Mouse (Mus musculus): ENCODE measurements around the gene Gm3045.

Gene Gm3045

GRCm38 (mm10) chr13:56426365-56426764, at the start of gene Gm3045:
TSS of gene Gm3045 (plus strand) at chr13:56426594.
- no peak for DNase-seq (ENCODE audit: low spot score)

- no peak for DNase-seq (ENCODE audit: low spot score)
Measured at GRCm38 (mm10) chr13:56380855-56381685, 45.3 kb upstream of the Gm3045 start.

DNA sequence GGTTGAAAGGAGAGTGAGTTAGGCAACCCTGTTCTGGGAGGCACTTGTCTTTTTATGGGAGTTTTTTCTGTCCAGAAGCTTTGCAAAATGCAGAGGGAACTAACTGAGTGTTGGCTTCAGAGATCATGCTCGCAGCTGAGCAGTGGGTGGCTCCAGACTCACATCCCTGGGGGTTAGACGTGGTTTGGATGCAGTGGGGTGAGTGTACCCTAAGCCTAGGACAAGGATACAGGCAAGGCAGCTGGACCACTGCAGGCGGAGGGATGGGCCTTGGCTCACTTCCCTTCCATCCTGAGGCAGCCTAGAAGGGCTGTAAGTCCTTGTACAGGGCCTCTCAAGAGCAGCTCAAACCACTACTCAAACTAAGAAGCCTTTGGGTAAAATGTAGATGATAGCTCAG, 43.0 kb upstream of the Gm3045 start:
- DNase-seq (ENCODE audit: low spot score), result no peak

- no peak for DNase-seq (ENCODE audit: low spot score)
Measured at GRCm38 (mm10) chr13:56386411-56386810, 40.0 kb upstream of the Gm3045 start.

DNA sequence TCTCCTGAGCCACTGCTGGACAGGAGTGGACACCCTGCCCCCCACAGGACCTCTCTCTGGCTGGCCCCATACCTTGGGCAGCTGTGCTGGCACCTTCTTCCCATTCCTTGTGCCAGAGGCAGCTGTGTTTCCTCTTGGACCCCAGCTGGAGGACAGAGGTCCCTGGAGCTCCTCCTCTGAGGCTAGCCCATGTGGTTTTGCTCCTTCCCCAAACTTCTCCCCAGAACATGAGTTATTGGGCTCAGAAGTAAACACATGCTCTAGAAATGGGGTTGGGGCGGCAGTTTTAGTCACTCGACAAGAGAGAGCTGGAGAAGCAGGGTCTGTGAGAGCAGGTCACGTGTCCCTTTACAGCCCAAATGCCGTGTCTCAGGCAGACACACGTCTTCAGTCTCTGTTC, 39.0 kb upstream of the Gm3045 start:
- DNase-seq (ENCODE audit: low spot score), result no peak

DNA sequence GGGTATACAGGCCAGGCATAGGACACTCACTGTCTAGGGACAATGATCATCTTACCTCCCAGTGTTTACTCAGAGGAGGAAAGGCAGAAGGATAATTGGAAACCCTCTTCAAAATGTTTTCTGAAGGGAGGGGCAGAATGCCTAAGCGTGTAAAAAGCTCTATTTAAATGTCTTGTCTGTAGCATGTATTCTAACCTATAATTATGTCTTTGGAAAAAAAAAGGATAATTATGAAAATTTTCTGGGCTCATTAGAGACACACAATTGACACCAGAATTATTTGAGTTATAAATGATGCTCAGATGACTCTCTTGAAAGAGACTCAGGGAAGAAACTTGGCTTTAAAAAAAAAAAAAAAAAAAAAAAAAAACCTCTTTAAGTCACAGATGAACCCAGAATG, 38.4 kb upstream of the Gm3045 start:
- DNase-seq (ENCODE audit: low spot score), result no peak

DNA sequence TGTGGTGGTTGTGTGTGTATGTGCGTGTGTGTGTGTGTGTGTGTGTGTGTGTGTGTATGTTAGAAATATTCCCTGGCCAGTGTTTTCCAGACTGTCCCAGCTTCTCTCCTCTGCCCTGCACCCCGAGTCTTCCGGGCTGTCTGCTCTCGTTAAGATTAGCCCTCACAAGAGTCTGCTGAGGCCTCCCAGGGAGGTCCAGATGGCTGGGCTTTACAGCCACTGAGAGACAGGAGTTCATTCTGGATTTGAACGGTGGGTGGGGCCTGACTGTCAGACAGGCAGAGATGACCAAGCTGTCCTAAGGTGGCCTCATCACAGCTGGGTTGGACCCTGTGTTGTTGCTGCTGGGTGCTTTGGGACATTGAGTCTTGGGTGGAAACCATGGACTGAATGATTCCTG, 28.8 kb upstream of the Gm3045 start:
- no peak for DNase-seq (ENCODE audit: low spot score)

DNA sequence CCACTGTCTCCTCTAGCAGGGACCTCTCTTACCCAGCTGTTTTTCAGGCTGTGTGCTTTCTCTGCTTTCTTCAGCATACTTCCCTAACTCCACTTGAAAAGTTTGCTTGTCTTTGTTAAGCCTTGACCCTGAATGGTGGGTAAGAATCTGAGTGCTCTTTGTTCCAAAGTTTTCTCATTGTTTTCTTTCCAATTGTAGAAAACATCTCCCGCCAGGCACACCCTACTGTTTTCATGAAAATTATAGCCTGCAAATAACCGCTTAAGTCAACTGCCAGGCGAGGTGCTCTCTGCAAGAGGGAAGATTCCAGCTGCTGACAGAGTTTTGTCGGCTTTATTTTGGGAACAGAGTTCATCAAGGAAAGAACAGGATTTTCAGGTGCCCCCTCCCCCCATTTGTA, 25.2 kb upstream of the Gm3045 start:
- DNase-seq (ENCODE audit: low spot score), result no peak

DNA sequence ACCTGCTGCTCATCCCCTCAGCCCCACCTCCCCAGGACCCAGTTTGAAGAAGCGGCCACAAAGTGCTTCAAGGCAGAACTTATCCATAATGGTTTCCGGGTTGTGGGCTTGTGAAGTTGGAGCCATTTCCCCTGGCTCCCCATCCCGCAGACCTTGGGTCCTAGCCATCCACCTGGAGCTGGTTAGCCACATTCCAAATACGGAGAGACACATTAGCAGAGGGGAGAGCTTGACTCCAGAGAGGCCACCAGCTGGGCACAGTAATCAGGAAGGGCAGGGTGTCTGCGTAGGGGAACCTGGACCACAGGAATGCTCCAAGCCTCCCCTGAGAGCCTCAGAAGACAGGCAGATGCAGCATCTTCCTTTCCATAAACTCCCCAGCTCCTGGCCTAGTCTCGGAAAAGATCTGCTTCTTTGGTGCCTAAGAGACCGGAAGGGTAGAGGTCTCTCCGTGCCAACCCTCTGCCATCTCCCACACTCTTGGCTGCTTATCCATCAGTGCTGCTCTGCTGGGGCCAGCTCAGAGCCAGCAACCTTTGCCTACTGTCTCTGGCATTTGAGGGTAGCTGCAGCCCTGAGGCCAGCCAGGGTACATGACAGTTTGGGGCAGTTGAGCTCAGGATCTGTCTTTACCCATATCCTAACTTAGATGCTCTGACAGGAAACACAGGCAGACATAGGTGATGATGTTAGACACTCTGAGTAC, 22.9 kb upstream of the Gm3045 start:
- no peak for DNase-seq (ENCODE audit: low spot score)

DNA sequence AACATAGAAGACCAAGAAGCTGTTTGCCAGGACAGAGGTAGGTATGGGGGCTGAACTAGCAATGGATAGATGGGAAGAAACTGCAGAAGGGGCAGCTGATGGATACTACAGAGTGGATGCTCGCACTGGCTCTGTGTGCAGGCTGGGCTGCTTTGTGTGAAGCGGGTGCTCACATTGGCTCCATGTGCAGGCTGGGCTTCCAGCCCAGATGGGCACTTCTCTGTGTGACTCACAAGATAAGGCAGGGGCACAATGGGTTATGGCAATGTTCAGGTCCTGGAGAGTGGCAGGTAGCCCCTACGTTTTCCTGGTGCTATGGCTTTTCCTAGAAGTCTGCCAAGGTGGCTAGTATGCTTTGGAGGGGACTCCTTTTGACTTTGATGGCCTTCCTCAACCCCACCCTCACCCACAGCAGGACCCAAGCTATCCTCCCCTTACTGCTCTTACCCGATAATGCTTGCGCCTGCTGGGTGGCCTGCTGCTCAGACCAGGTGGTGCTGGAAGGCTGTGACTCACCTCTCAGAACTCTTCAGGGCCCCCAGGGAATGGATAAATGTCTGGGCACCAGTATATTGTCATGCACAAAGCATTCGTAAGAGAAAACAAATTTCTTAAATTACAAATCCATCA, 21.8 kb upstream of the Gm3045 start:
- no peak for DNase-seq (ENCODE audit: low spot score)

DNA sequence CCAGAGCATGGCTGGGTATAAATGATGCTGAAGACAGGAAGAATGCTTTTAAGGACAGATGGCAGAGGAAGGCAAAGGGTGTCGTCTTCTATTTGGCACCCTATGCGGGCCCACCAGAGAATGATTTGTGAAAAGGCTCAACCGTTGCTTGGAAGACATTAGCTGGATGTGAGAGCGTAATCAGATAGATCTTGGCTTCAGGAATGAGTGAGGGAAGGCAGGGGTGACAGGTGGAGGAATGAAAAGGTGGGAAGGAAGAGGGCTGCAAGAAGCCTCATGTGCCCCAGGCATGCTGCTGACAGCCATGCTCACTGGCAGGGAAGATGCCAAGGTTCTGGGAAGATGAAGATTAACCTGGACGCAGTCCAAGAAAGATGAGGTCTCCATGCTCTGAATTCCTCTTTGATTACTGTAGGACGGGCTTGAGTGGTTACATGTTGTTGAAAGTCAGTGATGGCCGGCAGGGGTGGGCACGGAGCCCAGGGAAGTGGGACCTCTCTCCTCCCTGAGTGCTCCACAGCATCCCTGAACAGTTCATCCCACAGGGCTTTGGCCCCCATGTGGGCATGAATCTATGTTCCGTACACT, 14.0 kb upstream of the Gm3045 start:
- no peak for DNase-seq (ENCODE audit: low spot score)

- DNase-seq (ENCODE audit: low spot score), result no peak
Measured at GRCm38 (mm10) chr13:56418685-56419483, 7.5 kb upstream of the Gm3045 start.

DNA sequence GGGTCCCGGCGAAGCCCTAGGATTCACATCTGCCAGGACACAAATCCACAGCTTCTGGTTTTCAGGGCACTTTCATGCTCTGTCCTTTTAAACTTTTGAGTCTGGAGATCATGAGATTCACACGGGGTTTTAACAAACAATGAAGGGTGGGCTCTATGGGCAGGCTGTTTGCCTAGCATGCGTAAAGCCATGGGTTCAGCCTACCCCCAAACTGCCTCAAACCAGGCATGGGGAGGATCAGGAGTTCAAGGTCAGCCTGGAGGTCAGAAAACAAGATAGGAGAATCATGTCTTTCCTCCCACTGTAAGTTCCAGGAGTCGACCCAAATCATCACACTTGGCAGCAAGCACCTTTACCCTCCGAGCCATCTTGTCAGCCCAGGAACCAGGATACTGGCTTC, 6.9 kb upstream of the Gm3045 start:
- no peak for DNase-seq (ENCODE audit: low spot score)

GRCm38 (mm10) chr13:56422072-56422723, 4.2 kb upstream of the Gm3045 start:
- DNase-seq (ENCODE audit: low spot score), result peak; percentile 76

DNA sequence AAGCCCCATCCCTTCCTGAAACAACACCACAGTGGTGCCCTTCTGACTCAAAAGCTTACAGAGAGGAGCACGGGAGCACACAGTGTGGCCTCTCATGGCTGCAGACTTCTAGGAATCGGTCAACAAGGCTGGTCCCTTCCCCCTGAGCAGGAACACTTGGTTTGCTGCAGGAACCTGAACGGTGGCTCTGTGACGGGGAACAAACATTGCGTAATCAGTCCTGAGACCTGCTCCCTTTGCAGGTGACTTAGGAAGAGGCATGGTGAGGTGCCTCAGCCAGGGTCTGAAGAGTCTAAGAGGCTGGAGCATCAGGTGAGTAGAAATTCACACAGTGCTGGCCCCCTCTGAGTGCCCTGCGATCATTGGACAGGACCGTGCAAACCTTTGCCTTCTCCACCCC, 463 bp upstream of the Gm3045 start:
- no peak for DNase-seq (ENCODE audit: low spot score)

DNA sequence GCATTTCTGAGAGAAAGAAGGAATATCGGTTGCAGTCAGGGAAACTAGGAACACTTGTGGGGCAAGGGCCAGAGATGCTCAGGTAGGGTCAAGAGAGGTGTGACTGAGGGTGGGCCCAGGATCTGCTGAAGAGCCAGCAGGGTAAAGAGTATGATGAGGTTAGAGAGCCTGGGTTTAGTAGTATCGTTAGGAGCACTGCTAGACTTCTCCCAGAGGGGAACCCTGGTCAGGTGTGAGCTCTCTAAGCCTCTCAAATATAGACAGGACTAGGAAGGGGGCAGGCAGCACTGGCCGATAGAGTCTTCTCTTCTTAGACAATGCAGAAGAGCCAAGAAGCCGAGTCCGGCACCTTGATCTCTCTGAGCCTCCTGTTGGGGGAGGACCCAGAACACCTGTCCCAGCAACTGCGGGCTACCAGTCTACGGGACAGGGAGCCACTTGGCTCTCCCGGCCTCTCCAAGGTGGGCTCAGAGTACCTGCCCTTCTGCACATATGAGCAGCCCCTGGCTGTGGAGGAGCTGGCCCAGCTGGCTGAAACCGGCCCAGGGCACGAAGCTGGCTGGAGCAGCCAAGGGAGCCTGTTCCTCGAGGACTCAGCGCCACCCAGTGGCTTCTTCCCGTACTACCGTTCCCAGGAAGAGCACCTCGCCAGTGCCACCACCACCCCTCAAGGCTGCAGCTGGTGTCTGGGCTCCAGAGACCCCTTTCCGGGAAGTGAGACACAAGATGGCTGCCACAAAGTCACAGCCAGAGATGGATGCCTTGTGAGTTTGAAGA, 2.5 kb downstream of the Gm3045 start:
- DNase-seq (ENCODE audit: low spot score), result peak; percentile 74

DNA sequence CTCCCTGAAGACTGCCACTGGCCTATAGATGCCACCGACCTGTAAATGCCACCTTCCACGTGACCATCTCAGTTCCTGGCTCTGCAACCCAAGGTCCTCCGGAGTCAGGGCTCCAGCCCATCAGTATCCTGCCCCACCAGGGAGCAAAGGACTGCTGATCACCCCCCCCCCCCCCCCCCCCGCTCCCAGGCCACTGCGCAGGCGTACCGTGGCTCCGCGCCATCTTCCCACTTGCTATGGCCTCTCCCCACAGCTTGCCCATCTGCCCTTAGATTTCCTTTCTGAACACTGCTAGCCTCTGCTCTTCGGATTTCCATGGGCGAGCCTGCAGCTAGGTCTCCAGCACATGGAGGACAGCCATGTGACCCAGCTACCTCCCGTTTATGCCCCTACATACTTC, 6.1 kb downstream of the Gm3045 start:
- DNase-seq (ENCODE audit: low spot score), result no peak

DNA sequence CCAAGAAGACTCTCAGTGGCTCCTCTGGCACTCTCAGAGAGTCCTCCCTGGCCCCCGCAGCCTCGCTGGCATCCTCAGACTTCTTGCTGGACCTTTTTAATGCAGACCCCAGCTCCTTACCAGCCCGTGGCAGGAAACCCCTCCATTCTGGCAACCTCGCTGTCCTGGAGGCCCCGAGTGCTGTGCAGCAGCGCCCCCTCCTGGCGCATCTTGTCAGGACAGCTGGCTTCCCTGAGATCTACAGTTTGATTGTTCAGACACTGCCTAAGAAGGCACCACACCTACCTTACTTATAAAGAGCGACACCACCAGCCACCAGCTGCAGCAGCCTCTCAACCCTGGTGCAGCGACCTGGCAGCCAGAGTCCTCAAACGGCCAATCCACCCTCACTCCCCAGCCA, 7.1 kb downstream of the Gm3045 start:
- peak; percentile 58 for DNase-seq (ENCODE audit: low spot score)

DNA sequence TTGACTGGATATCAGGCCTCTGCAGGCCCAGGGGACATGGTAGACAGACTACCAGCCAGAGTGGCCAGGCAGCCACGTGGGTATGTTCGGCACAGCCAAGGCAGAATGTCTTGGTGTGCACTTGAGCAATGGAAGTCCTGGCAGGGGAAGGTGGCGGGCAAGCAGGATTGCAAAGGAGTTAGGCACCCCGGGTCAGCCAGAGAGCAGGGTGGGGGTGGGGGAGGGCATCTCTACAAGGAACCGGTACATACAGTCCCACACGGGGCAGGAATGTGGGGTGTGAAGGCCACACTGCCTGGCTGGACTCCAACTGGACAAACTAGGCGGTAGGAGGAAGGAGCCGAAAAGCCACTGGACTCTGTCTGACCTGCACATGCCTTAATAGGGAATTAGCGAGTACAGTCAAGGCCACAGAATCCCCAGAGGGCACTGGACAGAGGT, 7.9 kb downstream of the Gm3045 start:
- DNase-seq (ENCODE audit: low spot score), result no peak

DNA sequence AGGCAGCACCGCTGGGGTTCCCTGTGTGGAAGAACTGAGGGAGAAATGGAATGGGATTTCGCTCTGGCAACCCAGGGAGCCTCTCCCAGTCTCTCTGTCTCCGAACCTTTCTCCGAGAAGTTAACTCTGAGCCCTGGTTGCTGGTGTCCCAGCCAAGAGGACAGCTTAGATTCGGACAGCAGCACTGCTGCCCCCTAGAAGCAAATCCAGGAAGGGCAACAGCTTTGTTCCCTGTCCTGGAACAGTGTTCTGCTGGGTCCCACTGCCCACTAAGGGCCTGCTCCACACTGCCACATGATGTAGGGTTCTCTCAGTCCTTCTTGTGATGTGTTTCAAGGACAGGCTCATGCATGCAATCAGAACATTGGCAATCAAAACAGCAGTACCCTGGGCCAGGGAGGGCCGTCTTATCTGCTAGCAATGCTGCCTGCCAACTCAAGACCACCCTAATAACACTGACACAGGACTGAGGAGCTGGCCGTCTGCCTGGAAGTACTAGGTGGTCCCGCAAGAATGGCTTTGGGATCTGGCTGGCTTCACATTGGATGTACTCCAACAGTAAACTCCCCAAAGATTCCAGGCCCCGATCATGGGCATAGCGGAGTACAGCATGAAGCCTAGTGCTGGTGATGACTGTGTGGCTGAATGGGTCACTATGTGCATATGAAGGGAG, 9.4 kb downstream of the Gm3045 start:
- no peak for DNase-seq (ENCODE audit: low spot score)

All from urinary bladder, postnatal 25 days (tissue).